Mouse (Mus musculus) heart, postnatal 0 days (tissue): ENCODE results near the gene Lrig1. TPM values are rescaled to one million over a fixed set of nuclear protein-coding genes. Genes with fewer than 3 reads are reported as not detected.
A peak's percentile ranks its signal among the peaks of the same experiment; 100 is the strongest.

Experiments used
- ATAC-seq: fragments of 200-750 bp; cut with Nextera tagmentation; 2 replicates; pipeline ENCODE4 v1.8.0; 2017; ENCODE audit warnings: low read depth, moderate number of reproducible peaks, moderate library complexity; ENCODE audit not compliant: insufficient read depth
- DNase-seq: peaks from one replicate; pipeline ENCODE4 v3.0.0-alpha.2; 2016; ENCODE audit warnings: low spot score
- H3K27ac ChIP-seq: fragments of 300-500 bp; sonication (generic); 2 replicates; pipeline ENCODE4 v1.5.1; 2014; ENCODE audit warnings: low read depth, mild to moderate bottlenecking
- H3K27me3 ChIP-seq: fragments of 300-500 bp; sonication (generic); 2 replicates; pipeline ENCODE4 v1.6.1; 2014; ENCODE audit warnings: low read length, mixed read lengths; ENCODE audit not compliant: control insufficient read depth, insufficient read depth
- H3K36me3 ChIP-seq: fragments of 300-500 bp; sonication (generic); replicated peaks from 2 replicates; pipeline ENCODE4 v1.6.1; 2014; ENCODE audit warnings: low read length, mixed read lengths; ENCODE audit not compliant: control insufficient read depth, insufficient read depth
- H3K4me1 ChIP-seq: fragments of 300-500 bp; sonication (generic); 2 replicates; pipeline ENCODE4 v1.6.1; 2014; ENCODE audit warnings: antibody characterized with exemption; ENCODE audit not compliant: control insufficient read depth, insufficient read depth
- H3K4me2 ChIP-seq: fragments of 300-500 bp; sonication (generic); 2 replicates; pipeline ENCODE4 v1.6.1; 2014; ENCODE audit warnings: low read depth, mild to moderate bottlenecking, low read length, moderate library complexity
- H3K4me3 ChIP-seq: fragments of 300-500 bp; sonication (generic); 2 replicates; pipeline ENCODE4 v1.5.1; 2014; ENCODE audit warnings: low read depth, low read length
- H3K9ac ChIP-seq: fragments of 300-500 bp; sonication (generic); replicated peaks from 2 replicates; pipeline ENCODE4 v1.6.1; 2014; ENCODE audit warnings: low read depth, low read length, mixed read lengths
- H3K9me3 ChIP-seq: fragments of 300-500 bp; sonication (generic); replicated peaks from 2 replicates; pipeline ENCODE4 v1.6.1; 2016; ENCODE audit warnings: low read length; ENCODE audit not compliant: control insufficient read depth
- CTCF ChIP-seq: IDR thresholded peaks from 2 replicates; pipeline ENCODE4 v1.5.1; 2016; ENCODE audit warnings: antibody characterized with exemption, control low read depth, low read depth
- EP300 ChIP-seq: IDR thresholded peaks from 2 replicates; pipeline ENCODE4 v1.6.1; 2016; ENCODE audit warnings: antibody characterized with exemption, low read depth
- WGBS: fragments of 180-500 bp; shearing (Covaris S2); extraction: QIAGEN DNeasy Blood & Tissue Kit; methylation state at CpG from one replicate; pipeline ENCODE4 v1.1.7; 2014; 5-methylcytosine and 5-hydroxymethylcytosine counted together
- polyA plus RNA-seq: library from polyadenylated mRNA; unstranded; fragments of >200 nt; fragmentation: Nextera tagmentation; extraction: Ambion mirVana; gene quantifications from 2 replicates; pipeline ENCODE4 v1.2.1, GENCODE M21; 2015
- total RNA-seq: library from RNA; depleted of rRNA; stranded (reverse); fragments of >200 nt; gene quantifications from 2 replicates; pipeline ENCODE4 v1.2.3, GENCODE M21; 2014; ENCODE audit warnings: low replicate concordance

The Lrig1 gene
- total and polyA plus RNA-seq, 2 experiments from 2014 or later, result 7.1 to 54.3 TPM

GRCm38 (mm10) chr6:94649637-94650036 lies 50.3 kb downstream of the Lrig1 start:
- H3K4me1 ChIP-seq, result peaks cover 39% of the 10 kb centered on the region
- DNase-seq (no peak), ATAC-seq (no peak)
- TF ChIP-seq EP300 (no peak), CTCF (no peak)
- H3K4me3 ChIP-seq, result no peak overlapping the region
- H3K9ac ChIP-seq, result no peak overlapping the region
- no peaks in the 10 kb centered on the region for H3K9me3 ChIP-seq
- H3K4me2 ChIP-seq, result no peak overlapping the region
- H3K36me3 ChIP-seq, result peaks cover 8% of the 10 kb centered on the region; the same call in 1 of the 2 replicates
- H3K27ac ChIP-seq, result no peak overlapping the region
- WGBS, result 97% methylated on average over 1 of the region's 1 CpGs
- H3K27me3 ChIP-seq, result no peaks in the 10 kb centered on the region

- peak overlapping the region; percentile 36; the same call in 1 of the 2 replicates for H3K4me2 ChIP-seq
- no peak overlapping the region for H3K9ac ChIP-seq
- H3K27me3 ChIP-seq, result no peaks in the 10 kb centered on the region
- H3K4me1 ChIP-seq, result peaks cover 39% of the 10 kb centered on the region
- peak overlapping the region; percentile 90 for H3K27ac ChIP-seq
- H3K4me3 ChIP-seq, result no peak overlapping the region
- TF ChIP-seq EP300 (no peak), CTCF (no peak)
- H3K9me3 ChIP-seq, result no peaks in the 10 kb centered on the region
- ATAC-seq (peak; percentile 7; the same call in 1 of the 2 replicates), DNase-seq (no peak)
- 17% methylated on average over 4 of the region's 4 CpGs for WGBS
- no peaks in the 10 kb centered on the region for H3K36me3 ChIP-seq
Measured at GRCm38 (mm10) chr6:94648496-94648895, 51.5 kb downstream of the Lrig1 start.

GRCm38 (mm10) chr6:94647574-94648430 lies 52.2 kb downstream of the Lrig1 start:
- Histone ChIP-seq H3K27ac (peak overlapping the region; percentile 90), H3K4me1 (peaks cover 39% of the 10 kb centered on the region), H3K9ac (no peak overlapping the region; the same call in 1 of the 2 replicates), H3K9me3 (no peaks in the 10 kb centered on the region), H3K27me3 (no peaks in the 10 kb centered on the region), H3K36me3 (no peaks in the 10 kb centered on the region), H3K4me2 (peak overlapping the region; percentile 36), H3K4me3 (no peak overlapping the region)
- peak; percentile 90 for DNase-seq
- ATAC-seq, result peak; percentile 91
- no peak for TF ChIP-seq EP300
- TF ChIP-seq CTCF, result no peak
- 10% methylated on average over 10 of the region's 10 CpGs for WGBS

GRCm38 (mm10) chr6:94646902-94647301 lies 53.1 kb downstream of the Lrig1 start:
- no peak for ATAC-seq
- Histone ChIP-seq H3K4me2 (no peak overlapping the region), H3K27ac (peak overlapping the region; percentile 90), H3K4me3 (no peak overlapping the region), H3K9ac (no peak overlapping the region), H3K36me3 (no peaks in the 10 kb centered on the region), H3K9me3 (no peaks in the 10 kb centered on the region), H3K4me1 (peaks cover 39% of the 10 kb centered on the region), H3K27me3 (no peaks in the 10 kb centered on the region)
- 67% methylated on average over 6 of the region's 6 CpGs for WGBS
- TF ChIP-seq EP300, result no peak
- no peak for TF ChIP-seq CTCF
- DNase-seq, result no peak

GRCm38 (mm10) chr6:94646274-94646863 lies 53.6 kb downstream of the Lrig1 start:
- no peak for ATAC-seq

More at GRCm38 (mm10) chr6:94646274-94646863, 53.6 kb downstream of the Lrig1 start:
- Histone ChIP-seq H3K4me1 (peaks cover 39% of the 10 kb centered on the region), H3K9me3 (no peaks in the 10 kb centered on the region), H3K36me3 (no peaks in the 10 kb centered on the region), H3K4me2 (no peak overlapping the region), H3K9ac (no peak overlapping the region), H3K27ac (peak overlapping the region; percentile 90), H3K4me3 (no peak overlapping the region), H3K27me3 (no peaks in the 10 kb centered on the region)
- 43% methylated on average over 6 of the region's 6 CpGs for WGBS
- DNase-seq, result no peak
- TF ChIP-seq CTCF (no peak), EP300 (no peak)
